Mouse (Mus musculus) G1E (cell line): Measurements from ENCODE around the gene Impdh1.

Source experiments
- CTCF ChIP-seq: IDR thresholded peaks from 2 replicates; pipeline ENCODE4 v1.5.1; 2012; ENCODE audit warnings: low read depth, low read length, inconsistent platforms, mixed read lengths
- GATA1 ChIP-seq: IDR thresholded peaks from 2 replicates; pipeline ENCODE4 v1.6.1; 2012; ENCODE audit warnings: borderline replicate concordance, low read length, inconsistent platforms, mixed read lengths
- GATA2 ChIP-seq: IDR thresholded peaks from 2 replicates; pipeline ENCODE4 v1.6.1; 2012; ENCODE audit warnings: low read depth, low read length, inconsistent platforms, borderline replicate concordance
- POLR2AphosphoS5 ChIP-seq: IDR thresholded peaks from 2 replicates; pipeline ENCODE4 v1.6.1; 2012; ENCODE audit warnings: low read depth, low read length, inconsistent platforms; ENCODE audit not compliant: insufficient replicate concordance
- TAL1 ChIP-seq: conservative IDR thresholded peaks from 2 replicates; pipeline ENCODE4 v1.6.1; 2012; ENCODE audit warnings: low read depth, low read length, inconsistent platforms, mixed read lengths

- no peak for TF ChIP-seq CTCF
- TF ChIP-seq GATA1 = no peak
- peak; percentile 38 for TF ChIP-seq TAL1
- TF ChIP-seq POLR2AphosphoS5 = no peak
- TF ChIP-seq GATA2 = no peak
These were observed 28.2 kb downstream of the Impdh1 start for GRCm38 (mm10) chr6:29187936-29188335.
